Mouse (Mus musculus) midbrain, postnatal 0 days (tissue): Measurements from ENCODE around the gene Dda1. TPM values are rescaled to one million over a fixed set of nuclear protein-coding genes. Genes with fewer than 3 reads are reported as not detected.

Experiments
- ATAC-seq: fragments of 200-750 bp; cut with Nextera tagmentation; 2 replicates; pipeline ENCODE4 v1.8.0; 2017; ENCODE audit warnings: moderate number of reproducible peaks, mild to moderate bottlenecking, moderate TSS enrichment, moderate library complexity; ENCODE audit not compliant: low FRiP score
- DNase-seq: peaks from one replicate; pipeline ENCODE4 v3.0.0-alpha.2; 2015; ENCODE audit warnings: low spot score
- H3K27ac ChIP-seq: fragments of 300-500 bp; sonication (generic); 2 replicates; pipeline ENCODE4 v1.5.1; 2014; ENCODE audit warnings: low read depth, mild to moderate bottlenecking, low read length, mixed read lengths
- H3K27me3 ChIP-seq: fragments of 300-500 bp; sonication (generic); 2 replicates; pipeline ENCODE4 v1.6.1; 2014; ENCODE audit warnings: low read length, control low read depth, mixed read lengths; ENCODE audit not compliant: insufficient read depth
- H3K36me3 ChIP-seq: fragments of 300-500 bp; sonication (generic); 2 replicates; pipeline ENCODE4 v1.6.1; 2014; ENCODE audit warnings: low read length, control low read depth, mixed read lengths; ENCODE audit not compliant: insufficient read depth
- H3K4me1 ChIP-seq: fragments of 300-500 bp; sonication (generic); 2 replicates; pipeline ENCODE4 v1.6.1; 2014; ENCODE audit warnings: mild to moderate bottlenecking, control low read depth, antibody characterized with exemption, low read length, mixed read lengths; ENCODE audit not compliant: insufficient read depth
- H3K4me2 ChIP-seq: fragments of 300-500 bp; sonication (generic); 2 replicates; pipeline ENCODE4 v1.6.1; 2014; ENCODE audit warnings: low read depth, mild to moderate bottlenecking, low read length, mixed read lengths; ENCODE audit not compliant: poor library complexity, severe bottlenecking
- H3K4me3 ChIP-seq: fragments of 300-500 bp; sonication (generic); 2 replicates; pipeline ENCODE4 v1.5.1; 2014; ENCODE audit warnings: low read depth, mild to moderate bottlenecking, low read length, moderate library complexity
- H3K9ac ChIP-seq: fragments of 300-500 bp; sonication (generic); replicated peaks from 2 replicates; pipeline ENCODE4 v1.6.1; 2014; ENCODE audit warnings: mild to moderate bottlenecking, low read length, moderate library complexity, mixed read lengths; ENCODE audit not compliant: poor library complexity, severe bottlenecking
- H3K9me3 ChIP-seq: fragments of 300-500 bp; sonication (generic); 2 replicates; pipeline ENCODE4 v1.6.1; 2016; ENCODE audit warnings: low read length, control low read depth
- CTCF ChIP-seq: IDR thresholded peaks from 2 replicates; pipeline ENCODE4 v1.5.1; 2016; ENCODE audit warnings: antibody characterized with exemption, mild to moderate bottlenecking
- WGBS: fragments of 180-500 bp; shearing (Covaris S2); extraction: QIAGEN DNeasy Blood & Tissue Kit; methylation state at CpG from one replicate; pipeline ENCODE4 v1.1.7; 2014; 5-methylcytosine and 5-hydroxymethylcytosine counted together
- polyA plus RNA-seq: library from polyadenylated mRNA; unstranded; fragments of >200 nt; fragmentation: Nextera tagmentation; extraction: Ambion mirVana; gene quantifications from 2 replicates; pipeline ENCODE4 v1.2.1, GENCODE M21; 2015
- total RNA-seq: library from RNA; depleted of rRNA; stranded (reverse); fragments of >200 nt; gene quantifications from 2 replicates; pipeline ENCODE4 v1.2.3, GENCODE M21; 2014

Dda1 gene
- total and polyA plus RNA-seq, 2 experiments from 2014 or later: 211 to 269 TPM

DNA sequence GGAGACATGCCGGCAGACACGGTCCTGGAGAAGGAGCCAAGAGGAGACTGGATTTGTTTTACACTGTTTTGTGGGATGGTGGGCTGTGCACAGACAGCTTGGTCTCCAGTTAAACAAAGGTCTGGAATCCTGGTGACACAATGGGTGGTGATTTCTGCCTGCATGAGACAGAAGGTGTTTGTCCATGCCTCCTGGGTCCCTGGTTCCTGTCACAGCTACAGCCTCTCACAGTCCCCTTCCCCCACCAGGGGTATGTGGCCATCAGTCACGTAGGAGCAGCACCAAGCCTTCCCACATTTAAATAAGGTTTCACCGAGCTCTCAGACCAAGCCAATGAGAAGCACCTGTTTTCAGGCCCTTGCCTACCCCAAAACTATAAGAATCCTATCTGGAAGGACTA lies 17.7 kb upstream of the Dda1 start:
- H3K9me3 ChIP-seq: no peaks in the 10 kb centered on the region
- no peak overlapping the region for H3K27ac ChIP-seq
- no peak for TF ChIP-seq CTCF

DNA sequence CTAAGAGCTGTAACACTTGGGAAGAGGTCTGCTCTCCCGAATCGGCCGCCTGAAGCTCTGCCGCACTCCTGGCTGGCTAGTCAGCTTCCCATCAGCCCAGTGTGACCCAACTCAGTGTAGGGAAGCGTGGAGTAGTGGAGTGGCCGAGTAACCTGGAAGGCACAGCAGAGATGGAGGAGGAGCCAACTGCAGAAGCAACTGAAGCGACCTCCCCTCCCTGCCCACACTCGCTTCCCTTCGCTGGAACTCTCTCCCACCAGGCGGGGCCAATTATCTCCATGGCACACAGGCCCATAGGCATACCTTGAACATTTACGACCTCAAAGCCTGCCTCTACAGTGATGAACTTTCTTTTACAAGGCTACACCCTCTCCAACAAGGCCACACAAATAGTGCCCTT lies 17.2 kb upstream of the Dda1 start:
- DNase-seq (no peak), ATAC-seq (no peak)
- Histone ChIP-seq H3K9ac (no peak overlapping the region), H3K27ac (no peak overlapping the region), H3K27me3 (no peaks in the 10 kb centered on the region), H3K4me1 (no peaks in the 10 kb centered on the region), H3K4me3 (no peak overlapping the region), H3K9me3 (no peaks in the 10 kb centered on the region), H3K36me3 (peaks cover 2% of the 10 kb centered on the region; the same call in 1 of the 2 replicates), H3K4me2 (no peak overlapping the region)
- WGBS: 60% methylated on average over 11 of the region's 11 CpGs
- no peak for TF ChIP-seq CTCF

More for the DNA sequence above, 17.7 kb upstream of the Dda1 start:
- Histone ChIP-seq H3K27me3 (no peaks in the 10 kb centered on the region), H3K4me1 (no peaks in the 10 kb centered on the region), H3K4me2 (no peak overlapping the region), H3K9ac (no peak overlapping the region), H3K36me3 (no peaks in the 10 kb centered on the region), H3K4me3 (no peak overlapping the region)
- 68% methylated on average over 4 of the region's 4 CpGs for WGBS
- no peak for ATAC-seq
- DNase-seq: no peak

DNA sequence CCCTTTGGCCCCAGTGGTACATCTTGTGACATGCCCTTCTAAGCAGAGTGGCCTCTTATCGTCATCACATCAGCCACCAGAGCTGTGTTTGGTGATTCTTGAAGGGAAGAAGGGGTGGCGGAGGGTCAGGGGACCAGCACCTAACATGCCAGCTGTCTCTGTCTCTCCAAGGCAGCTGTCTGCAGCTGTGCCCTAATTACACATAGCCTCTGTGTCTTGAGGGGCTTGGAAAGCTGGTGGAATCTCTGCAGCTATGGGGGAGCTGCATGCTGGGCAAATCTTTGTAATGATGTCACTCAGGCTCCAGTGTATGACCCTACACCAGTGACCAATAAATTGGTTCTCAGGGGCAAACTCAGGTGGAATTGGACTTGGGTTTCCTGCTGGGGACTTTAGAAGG lies 16.3 kb upstream of the Dda1 start:
- no peak for TF ChIP-seq CTCF
- Histone ChIP-seq H3K4me1 (no peaks in the 10 kb centered on the region), H3K27me3 (no peaks in the 10 kb centered on the region), H3K9ac (no peak overlapping the region), H3K27ac (no peak overlapping the region), H3K4me2 (no peak overlapping the region), H3K4me3 (no peak overlapping the region), H3K9me3 (no peaks in the 10 kb centered on the region), H3K36me3 (peaks cover 11% of the 10 kb centered on the region)
- ATAC-seq (no peak), DNase-seq (no peak)
- WGBS: 86% methylated on average over 2 of the region's 2 CpGs

DNA sequence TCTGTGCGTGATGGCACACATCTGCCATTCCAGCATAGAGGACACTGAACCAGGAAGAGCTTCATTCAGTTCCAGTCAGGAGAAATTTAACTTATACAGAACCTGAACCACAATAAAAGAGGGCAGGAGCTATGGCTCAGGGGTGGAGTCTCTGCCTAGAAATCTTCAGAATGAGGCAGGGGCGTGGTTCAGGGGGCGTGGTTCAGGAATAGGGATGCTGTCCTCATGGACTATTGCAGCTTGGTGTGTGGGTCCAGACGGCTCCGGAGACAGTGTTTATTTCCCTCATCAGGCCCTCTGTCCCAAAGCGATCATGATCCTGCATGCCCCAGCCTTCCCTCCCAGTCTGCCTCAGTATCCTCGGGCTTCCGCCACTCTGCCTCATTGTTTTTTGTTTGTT lies 14.3 kb upstream of the Dda1 start:
- H3K36me3 ChIP-seq: peaks cover 25% of the 10 kb centered on the region
- ATAC-seq (no peak), DNase-seq (no peak)
- H3K4me2 ChIP-seq: no peak overlapping the region
- no peaks in the 10 kb centered on the region for H3K4me1 ChIP-seq
- WGBS: 86% methylated on average over 8 of the region's 8 CpGs
- no peaks in the 10 kb centered on the region for H3K9me3 ChIP-seq
- no peaks in the 10 kb centered on the region for H3K27me3 ChIP-seq
- TF ChIP-seq CTCF: no peak
- no peak overlapping the region for H3K9ac ChIP-seq
- H3K4me3 ChIP-seq: no peak overlapping the region
- H3K27ac ChIP-seq: no peak overlapping the region

DNA sequence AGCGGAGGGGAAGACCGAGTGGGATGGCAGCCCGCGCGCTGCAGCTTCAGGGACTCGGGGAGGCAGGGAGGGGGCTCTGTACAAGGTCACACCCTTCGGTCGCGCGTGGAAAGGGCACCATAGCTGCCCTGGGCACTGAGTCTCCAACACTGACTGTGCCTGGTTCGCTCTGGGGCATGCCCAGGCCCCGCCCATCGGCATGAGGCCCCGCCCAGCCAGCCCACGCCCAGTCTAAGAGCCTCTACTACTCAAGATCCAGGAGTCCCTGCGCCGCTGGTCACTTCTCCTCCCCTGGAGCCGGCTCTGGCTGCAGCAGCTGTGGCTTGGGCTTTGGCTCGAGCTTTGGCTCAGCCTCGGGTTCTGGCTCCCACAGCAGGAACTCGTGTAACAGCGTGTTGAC lies 12.1 kb upstream of the Dda1 start:
- Histone ChIP-seq H3K27ac (no peak overlapping the region), H3K9ac (no peak overlapping the region), H3K4me3 (no peak overlapping the region), H3K27me3 (no peaks in the 10 kb centered on the region), H3K36me3 (peaks cover 35% of the 10 kb centered on the region), H3K9me3 (no peaks in the 10 kb centered on the region), H3K4me2 (no peak overlapping the region), H3K4me1 (no peaks in the 10 kb centered on the region)
- ATAC-seq (no peak), DNase-seq (no peak)
- no peak for TF ChIP-seq CTCF
- 49% methylated on average over 20 of the region's 22 CpGs for WGBS

DNA sequence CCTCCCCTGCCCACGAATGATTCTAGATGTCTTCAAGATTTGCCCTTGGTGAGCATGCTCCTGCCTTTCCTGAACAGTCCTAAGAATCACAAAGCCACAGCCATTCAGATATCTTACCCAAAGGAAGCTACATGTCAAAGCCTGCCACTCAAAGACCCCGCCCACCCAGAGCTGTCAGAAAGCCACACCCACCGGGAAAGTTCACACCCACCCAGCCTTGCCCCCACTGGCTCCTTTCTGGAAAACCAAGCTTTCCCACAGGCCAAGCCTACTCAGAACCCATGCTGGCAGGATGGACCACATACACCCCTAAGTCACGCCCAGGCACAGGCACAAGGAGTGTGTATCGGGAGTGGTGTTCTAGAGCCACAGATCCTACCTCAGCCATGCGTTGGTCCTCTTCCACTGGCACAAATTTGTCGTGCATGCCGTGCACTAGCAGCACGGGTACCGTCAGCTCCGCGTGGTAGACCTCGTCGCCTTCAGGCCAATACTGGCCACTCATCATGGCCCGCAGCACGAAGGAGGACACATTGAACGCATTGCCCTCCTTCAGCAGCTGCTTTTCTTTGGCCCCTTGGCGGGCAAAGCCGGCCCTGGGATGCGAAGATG lies 11.2 kb upstream of the Dda1 start:
- H3K4me3 ChIP-seq: no peak overlapping the region
- peaks cover 35% of the 10 kb centered on the region for H3K36me3 ChIP-seq
- no peak overlapping the region for H3K27ac ChIP-seq
- no peak overlapping the region for H3K4me2 ChIP-seq
- H3K27me3 ChIP-seq: no peaks in the 10 kb centered on the region
- no peaks in the 10 kb centered on the region for H3K9me3 ChIP-seq
- H3K4me1 ChIP-seq: peaks cover 5% of the 10 kb centered on the region; the same call in 1 of the 2 replicates
- WGBS: 88% methylated on average over 20 of the region's 20 CpGs
- DNase-seq: no peak
- no peak for TF ChIP-seq CTCF
- no peak for ATAC-seq
- no peak overlapping the region for H3K9ac ChIP-seq
